Mouse (Mus musculus): Measurements from ENCODE around the gene Pmf1. TPM values are rescaled to one million over a fixed set of nuclear protein-coding genes. Genes with fewer than 3 reads are reported as not detected.
"Not testable (repeated sequence)": the region's sequence is repeated elsewhere in the genome, so short reads cannot be mapped to it uniquely, and the experiment has no call there.

The Pmf1 gene
- total RNA-seq, 2 experiments from 2014 or later: 15.7 to 16.0 TPM

DNA sequence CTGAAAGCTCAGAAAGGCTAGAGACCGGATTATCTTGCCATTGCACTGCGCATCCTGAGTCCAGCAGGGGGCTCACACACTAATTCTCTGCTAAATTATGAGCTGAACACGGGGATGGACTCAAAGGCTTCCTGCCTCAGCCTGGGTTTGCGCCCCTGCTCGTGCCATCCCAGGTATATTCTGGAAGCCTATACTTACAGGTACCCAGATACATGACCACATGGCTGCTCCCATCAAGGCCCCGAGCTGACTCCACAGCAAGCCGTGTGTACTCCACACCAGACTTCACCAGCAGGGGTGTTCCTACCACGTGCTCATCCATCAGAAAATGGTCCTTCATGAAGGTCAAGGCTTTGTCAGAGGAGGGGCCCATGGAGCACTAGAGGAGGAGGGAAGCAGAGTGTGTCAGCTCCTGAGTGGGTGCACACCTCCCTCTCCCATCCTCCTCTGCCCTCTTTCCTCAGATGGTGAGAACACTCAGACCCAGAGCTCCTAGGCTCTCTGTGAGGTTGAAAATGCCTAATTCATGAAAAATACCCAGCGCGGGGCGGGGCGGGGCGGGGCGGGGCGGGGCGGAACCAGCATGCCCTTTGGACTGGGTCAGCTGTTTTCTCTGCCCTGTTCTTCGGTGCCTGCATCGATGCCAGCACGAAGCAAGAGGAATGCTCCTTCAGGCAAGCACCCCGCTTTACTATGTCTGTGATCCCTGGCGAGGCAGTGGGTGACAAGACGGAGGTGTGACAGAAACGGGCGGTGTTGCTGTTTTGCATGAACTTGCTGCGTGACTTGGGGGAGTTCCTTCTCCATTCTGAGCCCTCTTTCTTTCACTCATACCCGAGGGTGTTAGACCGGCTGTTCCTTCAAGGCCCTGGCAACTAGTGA lies 30.6 kb upstream of the Pmf1 start:
- peak; percentile 57 for DNase-seq
- intact Hi-C loops (cut with DNase I): no loop called here

- intact Hi-C loops (cut with DNase I): no loop called here
- no peak for DNase-seq
Observed at GRCm38 (mm10) chr3:88439582-88439981, 29.5 kb upstream of the Pmf1 start.

DNA sequence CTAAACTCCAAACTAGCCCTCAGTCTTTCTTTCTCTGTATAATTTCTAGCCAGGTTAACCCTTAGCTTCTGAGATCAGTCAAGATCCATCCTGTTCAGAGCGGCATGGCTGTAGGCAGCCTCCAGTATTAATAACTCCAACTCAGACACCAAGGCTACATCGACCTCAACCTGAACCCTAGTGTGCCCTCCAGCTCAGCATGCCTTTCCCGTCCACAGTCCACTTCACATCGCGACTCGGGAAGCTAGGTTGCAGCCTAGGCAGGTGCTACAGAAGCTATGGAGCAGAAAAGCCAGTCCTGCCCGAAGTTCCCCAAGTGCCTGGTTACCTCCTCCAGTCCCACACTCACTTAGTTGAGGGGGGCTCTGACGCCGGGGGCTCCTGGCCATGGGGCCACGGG lies 27.3 kb upstream of the Pmf1 start:
- no peak for DNase-seq
- intact Hi-C loops (cut with DNase I): no loop called here

- DNase-seq: peak; percentile 69
- intact Hi-C loops (cut with DNase I): no loop called here
Observed at GRCm38 (mm10) chr3:88436395-88437201, 26.5 kb upstream of the Pmf1 start.

- DNase-seq: no peak
- intact Hi-C loops (cut with DNase I): no loop called here
Observed at GRCm38 (mm10) chr3:88435515-88435914, 25.4 kb upstream of the Pmf1 start.

- intact Hi-C loops (cut with DNase I); DNase-seq: not testable (repeated sequence)
Observed at GRCm38 (mm10) chr3:88428639-88429038, 18.5 kb upstream of the Pmf1 start.

DNA sequence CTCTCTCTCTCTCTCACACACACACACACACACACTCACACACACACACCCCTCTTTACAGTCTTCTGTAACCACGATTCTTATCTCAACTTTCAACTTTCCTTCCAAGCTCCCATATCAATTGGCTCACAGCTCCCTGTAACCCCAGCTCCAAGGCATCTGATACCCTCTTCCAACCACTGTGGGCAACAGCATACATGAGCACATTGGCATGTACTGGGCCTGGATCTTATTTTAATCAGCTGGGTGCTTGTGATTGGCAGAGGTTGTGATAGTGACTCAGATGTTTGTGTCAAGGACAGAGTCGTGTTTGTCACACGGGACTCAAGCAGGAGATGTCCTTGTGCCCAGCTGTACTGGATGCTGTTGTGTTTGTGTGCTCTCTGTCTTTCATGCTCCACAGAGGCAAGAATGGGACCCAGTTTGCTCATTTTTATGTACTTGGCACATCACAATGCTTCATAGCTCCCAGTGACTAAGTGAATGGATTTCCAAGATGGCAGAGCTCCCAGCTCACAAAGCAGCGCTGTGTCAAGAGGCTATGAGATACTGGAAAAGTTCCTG lies 17.3 kb upstream of the Pmf1 start:
- intact Hi-C loops (cut with DNase I): no loop called here
- no peak for DNase-seq

GRCm38 (mm10) chr3:88425708-88426420 lies 15.7 kb upstream of the Pmf1 start:
- no peak for DNase-seq
- intact Hi-C loops (cut with DNase I): no loop called here

DNA sequence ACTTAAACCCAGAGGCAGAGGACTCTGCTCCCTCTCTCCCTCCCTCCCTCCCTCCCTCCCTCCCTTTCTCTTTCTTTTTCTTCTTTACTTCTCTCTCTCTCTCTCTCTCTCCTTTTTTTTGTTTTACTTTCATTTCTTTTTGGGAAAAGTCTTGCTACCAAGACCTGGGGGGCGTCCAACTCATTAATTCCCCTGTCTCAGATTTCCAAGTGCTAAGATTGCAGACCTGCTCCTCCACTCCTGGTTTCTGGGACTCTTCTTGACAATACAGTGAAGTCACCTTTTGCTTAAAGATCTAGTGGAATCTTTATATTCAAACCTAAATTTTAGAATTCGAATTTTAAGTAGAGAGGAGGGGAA lies 15.2 kb upstream of the Pmf1 start:
- intact Hi-C loops (cut with DNase I): no loop called here
- DNase-seq: no peak

DNA sequence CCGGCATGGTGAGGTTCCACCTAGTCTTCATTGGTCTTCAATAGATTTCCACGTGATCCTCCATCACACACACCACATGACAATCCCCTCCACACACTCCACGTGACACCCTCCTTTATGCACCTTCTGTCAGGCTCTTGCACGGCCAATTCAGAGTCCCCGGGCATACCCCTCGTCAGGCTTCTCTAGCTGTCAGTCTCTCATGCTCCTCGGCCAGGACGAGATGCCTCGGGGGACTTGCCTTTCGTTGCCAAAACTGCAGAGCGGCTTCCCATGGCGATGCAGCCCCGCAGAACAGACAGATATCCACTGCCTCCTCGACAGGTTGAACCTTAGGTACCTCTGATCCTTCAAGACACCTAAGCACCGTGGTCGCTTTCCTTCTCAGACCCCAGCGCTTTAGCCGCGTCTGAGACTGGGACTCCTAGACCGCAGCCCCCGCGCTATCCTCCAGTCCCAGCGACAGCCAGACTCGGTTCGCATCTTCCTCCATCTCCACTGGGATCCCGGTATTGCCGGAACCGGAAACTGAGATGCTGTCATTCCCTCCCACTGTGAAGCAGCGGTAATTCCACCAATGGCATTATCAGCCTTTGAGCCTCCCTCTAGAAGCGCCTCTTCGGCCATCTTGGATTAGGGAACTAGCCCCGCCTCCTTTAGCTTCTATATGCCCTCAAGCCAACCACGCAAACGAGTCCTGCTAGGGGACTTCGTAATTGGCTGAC lies 14.6 kb upstream of the Pmf1 start, which contains the start of gene Slc25a44:
Gene Slc25a44 (minus strand): TSS at position 535 of the 725 bp plus-strand sequence.
- DNase-seq: peak; percentile 93
- intact Hi-C loops (cut with DNase I): no loop called here

- peak; percentile 44 for DNase-seq
Observed at GRCm38 (mm10) chr3:88422020-88422720, 12.0 kb upstream of the Pmf1 start.

GRCm38 (mm10) chr3:88420771-88421170 lies 10.6 kb upstream of the Pmf1 start:
- DNase-seq: no peak
- intact Hi-C loops (cut with DNase I): no loop called here

More at GRCm38 (mm10) chr3:88422020-88422720, 12.0 kb upstream of the Pmf1 start:
- intact Hi-C loops (cut with DNase I): no loop called here

DNA sequence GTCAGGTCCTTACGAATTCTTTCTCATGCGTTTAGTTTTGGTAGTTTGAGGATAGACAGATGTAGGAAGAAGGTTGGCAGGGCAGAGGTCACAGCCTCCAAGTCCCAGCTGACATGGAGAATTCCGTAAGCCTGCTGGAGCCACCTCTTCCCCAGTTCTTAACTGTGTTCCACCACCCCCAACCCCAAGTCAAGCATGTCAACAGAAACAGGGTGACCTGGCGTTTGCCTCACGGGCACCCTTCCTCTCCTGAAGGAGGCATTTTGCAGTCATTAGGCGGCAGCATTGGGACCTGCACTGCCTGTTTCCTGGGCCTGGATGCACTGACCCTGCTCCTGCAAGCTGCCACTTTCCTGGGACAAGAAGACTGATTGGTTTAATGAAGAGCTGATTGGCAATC lies 7.9 kb upstream of the Pmf1 start:
- intact Hi-C loops (cut with DNase I): loop anchor here (10.0 kb wide), 1 partner anchor 107 kb away; no protein-coding TSS in a partner anchor
- no peak for DNase-seq

DNA sequence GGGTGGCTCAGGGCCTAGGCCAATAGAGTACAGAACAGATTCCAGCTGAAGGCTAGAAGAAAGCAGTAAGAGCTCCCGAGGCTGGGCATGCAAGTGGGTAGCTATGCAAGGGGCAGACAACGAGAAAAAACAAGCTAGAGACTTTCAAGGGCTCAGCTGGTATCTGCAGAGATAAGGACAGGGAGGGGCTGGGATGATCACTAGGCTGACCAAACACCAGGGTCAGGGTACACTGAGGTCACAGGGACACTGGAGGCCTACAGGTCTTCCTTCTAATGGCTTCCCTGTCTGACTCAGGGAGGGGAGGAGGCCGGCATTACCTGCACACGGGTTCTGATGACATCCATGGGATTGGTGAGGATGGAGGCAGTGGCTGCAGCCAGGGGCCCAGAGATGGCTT lies 5.5 kb upstream of the Pmf1 start:
- intact Hi-C loops (cut with DNase I): loop anchor here (10.0 kb wide), 1 partner anchor 109 kb away; no protein-coding TSS in a partner anchor
- no peak for DNase-seq

DNA sequence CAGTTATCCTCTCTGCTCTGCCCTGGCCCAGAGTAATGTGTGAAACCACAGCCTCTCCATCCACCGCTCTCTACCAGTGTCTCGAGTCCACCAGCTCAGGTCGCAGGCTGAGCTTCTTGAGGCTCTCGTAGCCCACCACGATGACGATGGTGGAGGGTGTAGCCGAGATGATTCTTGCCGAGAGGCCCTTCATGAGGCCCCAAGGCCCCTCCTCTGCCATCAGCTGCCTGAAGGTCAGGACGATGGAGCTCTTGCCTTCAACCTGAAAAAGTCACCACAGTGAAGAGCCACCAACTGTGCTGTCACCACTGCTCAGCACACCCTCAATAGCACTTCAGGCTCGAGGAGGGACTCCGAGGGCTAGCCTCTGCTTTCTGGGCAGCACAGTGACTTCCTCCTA lies 2.5 kb upstream of the Pmf1 start:
- intact Hi-C loops (cut with DNase I): loop anchor here (10.0 kb wide), 1 partner anchor 112 kb away; no protein-coding TSS in a partner anchor
- no peak for DNase-seq

DNA sequence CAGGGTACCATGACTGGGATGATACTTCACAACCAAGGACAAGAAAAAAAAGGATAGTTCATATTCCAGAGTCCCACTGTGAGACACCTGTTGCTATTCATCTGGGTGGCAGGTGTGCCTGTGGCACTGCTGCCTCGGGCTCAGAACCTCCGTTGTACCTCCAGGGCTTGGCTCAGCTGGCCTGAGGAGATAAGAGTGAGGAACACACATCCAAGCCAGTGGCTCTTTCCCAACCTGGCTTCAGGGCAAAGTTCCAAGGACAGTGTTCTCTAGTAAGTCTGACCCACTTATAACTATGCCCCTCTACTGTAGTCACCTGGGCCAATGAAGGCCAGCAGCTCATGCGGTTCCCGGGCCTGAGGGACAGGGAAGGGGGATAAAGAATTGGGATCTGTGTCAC lies 1.6 kb upstream of the Pmf1 start:
- intact Hi-C loops (cut with DNase I): loop anchor here (10.0 kb wide), 1 partner anchor 113 kb away; no protein-coding TSS in a partner anchor
- DNase-seq: no peak

DNA sequence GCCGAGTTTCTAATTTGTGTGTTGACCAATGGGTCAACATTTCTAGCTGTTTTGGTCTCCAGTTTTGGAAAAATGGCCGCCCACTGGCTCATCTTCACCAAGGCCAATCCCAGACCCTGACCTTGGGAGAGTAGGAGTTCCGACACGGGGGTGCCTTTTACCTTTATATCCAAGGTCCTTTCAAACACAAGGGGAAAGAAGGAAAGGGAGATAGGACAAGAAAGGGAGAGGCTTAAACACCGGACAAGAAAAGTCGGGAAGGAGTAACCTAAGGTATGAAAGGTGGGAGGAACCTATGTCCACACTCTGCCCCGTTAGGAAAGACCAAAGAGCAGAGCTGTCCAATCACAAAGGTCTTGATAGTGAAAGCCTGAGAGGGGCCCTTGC lies 507 bp upstream of the Pmf1 start:
- intact Hi-C loops (cut with DNase I): loop anchor here (10.0 kb wide), 1 partner anchor 114 kb away; no protein-coding TSS in a partner anchor
- no peak for DNase-seq

GRCm38 (mm10) chr3:88408953-88409352 lies 1.2 kb downstream of the Pmf1 start:
- intact Hi-C loops (cut with DNase I): loop anchor here (5.0 kb wide), 1 partner anchor 58 kb away; no protein-coding TSS in a partner anchor
- no peak for DNase-seq

- intact Hi-C loops (cut with DNase I): loop anchor here (5.0 kb wide), 1 partner anchor 60 kb away; no protein-coding TSS in a partner anchor
- DNase-seq: no peak
Observed at GRCm38 (mm10) chr3:88407529-88407928, 2.6 kb downstream of the Pmf1 start.

Measured in left cerebral cortex, postnatal 4 days (tissue).